Comparison of ENCODE assay signal across 17 mouse cellular contexts in genomic region chr3:80818619-80819018, GRCm38 (mm10). TPM values are rescaled to one million over a fixed set of nuclear protein-coding genes. Genes with fewer than 3 reads are reported as not detected.
"Had no signal": no experiment of that assay in that cellular context is flagged by ENCODE, and none has a peak within 500 bp of the region (broad histone marks: within the 10 kb centered on the region; RNA-seq: fewer than 3 reads in every experiment).

No protein-coding gene starts in this region.

- H3K27ac ChIP-seq: neural tube, embryonic 13.5 days; neural tube, embryonic 15.5 days; stomach, embryonic 15.5 days; stomach, postnatal 0 days had no signal

- DNase-seq: retina, postnatal 1 day; right cerebral cortex, adult 18-20 months; right cerebral cortex, postnatal 14 days; right cerebral cortex, postnatal 25 days; right cerebral cortex, postnatal 4 days; spleen, adult 18-20 months; thymus, adult 18-20 months; thymus, adult 2 months; thymus, postnatal 14 days; thymus, postnatal 25 days; thymus, postnatal 36 days; thymus, postnatal 4 days had no signal

- H3K4me3 ChIP-seq: neural tube, embryonic 13.5 days; neural tube, embryonic 15.5 days; stomach, embryonic 15.5 days had no signal

RNA-seq across cellular contexts. Expression of gene Gria2, which starts 16.0 kb away (rescaled TPM):
- total RNA-seq: neutrophil, adult 5-6 weeks had no signal
